Mouse (Mus musculus): ENCODE measurements around the gene Rnf157.
"Not testable (repeated sequence)": the region's sequence is repeated elsewhere in the genome, so short reads cannot be mapped to it uniquely, and the experiment has no call there.

Rnf157 gene

DNA sequence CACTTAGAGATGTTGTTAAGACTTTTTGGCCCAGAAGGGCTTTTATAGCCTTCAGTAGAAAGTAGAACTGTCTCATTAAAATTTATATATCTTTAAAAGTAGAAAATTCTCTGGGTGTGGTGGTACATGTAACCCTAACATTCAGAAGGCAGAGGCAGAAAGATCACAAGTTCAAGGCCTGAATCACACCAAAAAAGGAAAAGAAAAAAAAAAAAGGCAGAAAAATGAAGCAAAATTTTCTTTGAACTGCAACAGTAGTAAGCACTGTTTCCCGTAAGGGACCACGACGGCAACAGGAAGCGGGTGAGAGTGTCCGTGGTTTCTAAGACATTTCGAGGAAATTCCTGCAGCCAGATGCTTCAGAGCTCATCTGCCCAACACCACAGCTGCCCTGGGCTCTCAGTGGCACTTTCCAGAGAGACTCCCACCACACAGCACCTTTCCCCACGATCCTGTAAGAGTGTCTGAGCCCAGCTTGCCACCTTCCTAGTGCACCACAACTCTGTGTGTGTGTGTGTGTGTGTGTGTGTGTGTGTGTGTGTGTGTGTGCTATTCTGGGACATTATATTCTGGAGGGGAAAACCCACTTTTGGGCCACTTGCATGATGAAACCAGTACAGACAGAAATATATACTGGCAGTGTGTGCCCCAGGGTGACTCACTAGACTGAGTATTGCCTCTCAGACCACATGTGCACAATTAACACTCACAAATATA is 35.7 kb downstream of the Rnf157 start:
- DNase-seq = peak; percentile 55 to 65

GRCm38 (mm10) chr11:116371894-116372450 is 40.9 kb downstream of the Rnf157 start:
- no peak for DNase-seq

DNA sequence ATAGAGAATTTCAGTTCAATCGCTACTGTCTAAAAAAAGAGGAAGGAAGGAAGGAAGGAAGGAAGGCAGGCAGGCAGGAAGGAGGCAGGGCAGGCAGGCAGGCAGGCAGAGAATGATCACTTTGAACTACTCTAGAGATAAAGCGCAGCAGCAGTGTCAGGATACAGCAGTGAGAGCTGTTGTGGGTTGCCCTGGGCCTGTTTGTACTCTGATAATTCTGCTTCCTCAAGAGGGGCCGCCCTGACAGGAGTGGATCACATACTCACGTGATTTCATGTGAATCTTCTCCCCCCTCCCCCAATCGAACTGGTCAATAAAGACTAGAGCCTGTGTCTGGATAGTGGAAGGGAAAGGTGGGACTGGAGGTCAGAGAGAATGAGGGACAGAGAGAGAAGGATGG is 43.2 kb downstream of the Rnf157 start:
- DNase-seq = peak; percentile 32 to 57

- DNase-seq = peak; percentile 23 to 48
Measured at GRCm38 (mm10) chr11:116369051-116369450, 43.8 kb downstream of the Rnf157 start.

- DNase-seq = peak; percentile 92 to 94
Measured at GRCm38 (mm10) chr11:116368116-116368515, 44.7 kb downstream of the Rnf157 start.

DNA sequence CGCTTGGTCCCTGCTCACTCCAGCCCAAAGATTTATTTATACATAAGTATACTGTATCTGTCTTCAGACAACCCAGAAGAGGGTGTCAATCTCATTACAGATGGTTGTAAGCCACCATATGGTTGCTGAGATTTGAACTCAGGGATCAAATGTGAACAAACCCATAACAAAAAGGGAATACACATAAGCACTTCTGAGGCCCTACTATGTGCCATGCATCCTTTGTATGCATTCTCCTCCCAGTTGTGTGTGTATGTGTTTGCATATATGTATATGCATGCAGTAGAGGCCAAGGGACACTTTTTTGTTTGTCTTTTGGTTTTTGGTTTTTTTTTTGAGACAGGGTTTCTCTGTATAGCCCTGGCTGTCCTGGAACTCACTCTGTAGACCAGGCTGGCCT is 46.2 kb downstream of the Rnf157 start:
- DNase-seq = no peak

GRCm38 (mm10) chr11:116366124-116366523 is 46.7 kb downstream of the Rnf157 start:
- DNase-seq = no peak

DNA sequence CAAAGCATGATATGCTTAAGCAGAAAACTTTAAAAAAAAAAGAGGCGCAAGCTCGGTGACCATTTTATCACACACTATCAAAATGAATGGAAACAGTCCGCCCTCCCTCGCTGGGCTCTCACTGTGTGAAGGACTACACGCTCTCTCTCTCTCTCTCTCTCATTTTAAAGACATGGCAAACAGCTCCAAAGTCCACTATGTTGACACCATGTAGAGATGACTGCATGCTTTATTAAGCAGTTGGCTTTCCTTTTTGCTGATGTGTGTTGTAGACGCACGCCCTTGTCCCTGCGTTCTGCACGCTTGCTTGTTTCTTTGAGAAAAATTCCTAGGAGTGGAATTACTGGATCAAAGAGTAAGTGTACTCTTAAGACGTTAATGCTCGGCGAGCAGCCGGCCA is 47.4 kb downstream of the Rnf157 start:
- DNase-seq = no peak

- peak; percentile 60 to 65 for DNase-seq
Measured at GRCm38 (mm10) chr11:116362015-116362414, 50.8 kb downstream of the Rnf157 start.

- DNase-seq = not testable (repeated sequence)
Measured at GRCm38 (mm10) chr11:116360915-116361314, 51.9 kb downstream of the Rnf157 start.

GRCm38 (mm10) chr11:116359652-116360051 is 53.2 kb downstream of the Rnf157 start:
- peak in 1 of 2 experiments; percentile 57 for DNase-seq

DNA sequence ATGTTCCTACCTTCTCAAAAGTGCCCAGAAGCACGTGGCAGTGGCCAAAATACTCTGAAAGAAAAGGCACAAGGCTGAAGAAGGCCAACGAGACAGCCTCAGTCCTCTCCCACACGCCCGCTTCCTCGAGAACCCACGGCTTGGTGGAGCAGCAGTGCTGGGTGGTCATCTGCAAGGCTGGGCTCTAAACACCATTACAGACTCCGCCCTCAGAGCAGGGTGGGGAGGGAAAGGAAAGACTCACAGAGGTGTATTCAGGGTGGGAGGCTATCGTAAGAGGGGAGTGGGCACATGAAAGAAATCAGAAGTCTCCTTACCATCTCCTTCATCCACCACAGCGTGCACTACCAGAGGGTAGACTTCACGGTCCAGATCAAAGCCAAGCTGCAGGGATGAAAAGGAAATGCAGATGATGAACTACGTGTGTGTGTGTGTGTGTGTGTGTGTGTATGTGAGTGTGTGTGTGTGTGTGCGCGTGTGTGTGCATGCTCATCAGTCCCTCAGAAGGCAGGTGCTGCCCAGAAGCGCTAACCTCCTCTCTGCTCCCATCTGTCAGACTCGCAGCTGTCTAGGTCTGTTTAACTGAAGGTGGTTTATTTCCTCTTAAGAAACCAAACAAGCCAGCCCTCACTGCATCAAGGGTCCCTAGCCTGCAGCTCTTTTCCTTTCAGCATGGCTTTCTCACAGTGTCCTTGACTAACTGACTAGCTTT is 53.8 kb downstream of the Rnf157 start:
- peak; percentile 59 to 76 for DNase-seq

DNA sequence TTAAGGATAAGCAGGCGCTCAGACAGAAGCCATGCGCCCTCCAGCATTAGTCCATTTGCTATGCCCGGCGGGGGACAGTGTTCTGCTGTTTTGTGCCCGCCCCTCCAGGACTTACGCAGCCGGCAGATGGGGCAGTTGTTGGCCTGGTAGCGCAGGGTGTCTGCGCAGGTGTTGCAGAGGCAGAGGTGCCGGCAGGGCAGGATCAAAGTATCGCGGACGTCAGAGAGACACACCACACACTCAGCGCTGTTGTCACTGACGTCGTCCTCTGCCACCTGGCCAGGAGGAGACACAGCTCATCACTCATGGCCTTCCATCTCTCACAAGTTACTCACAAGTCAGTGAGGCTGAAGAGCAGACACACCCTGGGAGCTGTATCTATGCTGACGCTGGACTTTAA is 58.3 kb downstream of the Rnf157 start:
- peak; percentile 54 to 82 for DNase-seq

GRCm38 (mm10) chr11:116353535-116353934 is 59.3 kb downstream of the Rnf157 start:
- DNase-seq = no peak

DNA sequence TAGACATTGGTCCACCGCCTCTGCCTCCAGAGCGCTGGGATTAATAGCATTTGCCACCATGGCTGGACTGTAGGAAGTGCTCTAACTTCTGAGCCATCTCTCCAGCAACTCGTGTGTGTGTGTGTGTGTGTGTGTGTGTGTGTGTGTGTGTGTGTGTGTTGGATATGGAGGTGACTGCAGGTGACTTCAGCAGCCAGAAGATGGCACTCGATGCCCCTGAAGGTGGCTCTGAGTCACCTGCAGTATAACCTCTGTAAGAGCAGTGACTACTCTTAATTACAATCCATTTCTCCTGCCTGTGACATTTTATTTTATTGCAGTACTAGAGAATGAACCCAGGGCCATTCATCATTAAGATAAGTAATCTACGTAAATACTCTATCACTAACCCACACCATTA is 61.5 kb downstream of the Rnf157 start:
- DNase-seq = no peak

GRCm38 (mm10) chr11:116347955-116348354 is 64.9 kb downstream of the Rnf157 start:
- DNase-seq = no peak

DNA sequence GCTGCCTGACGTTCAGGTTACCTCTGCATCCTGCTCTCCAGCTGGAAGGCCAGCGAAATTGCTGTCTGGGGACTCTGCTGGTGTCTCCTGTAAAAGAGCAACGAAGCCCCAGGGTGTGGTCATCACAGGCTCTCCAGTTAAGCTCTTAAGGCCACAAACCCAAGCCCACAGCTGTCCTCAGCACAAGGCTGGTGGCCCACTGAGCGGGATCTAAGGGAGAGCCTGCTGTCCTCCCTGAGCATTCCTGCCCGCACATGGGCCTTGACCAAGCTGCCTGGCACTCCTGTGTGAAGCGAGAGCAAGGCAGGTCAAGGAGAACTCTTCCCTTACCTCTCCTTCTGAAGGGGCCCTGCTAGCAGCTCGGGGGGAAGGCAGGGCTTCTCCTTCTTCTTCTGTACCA is 65.8 kb downstream of the Rnf157 start:
- no peak for DNase-seq

- DNase-seq = no peak
Measured at GRCm38 (mm10) chr11:116342069-116342791, 70.6 kb downstream of the Rnf157 start.

GRCm38 (mm10) chr11:116337531-116337930 is 75.3 kb downstream of the Rnf157 start:
- DNase-seq = no peak

GRCm38 (mm10) chr11:116337000-116337399 is 75.8 kb downstream of the Rnf157 start:
- DNase-seq = no peak

DNA sequence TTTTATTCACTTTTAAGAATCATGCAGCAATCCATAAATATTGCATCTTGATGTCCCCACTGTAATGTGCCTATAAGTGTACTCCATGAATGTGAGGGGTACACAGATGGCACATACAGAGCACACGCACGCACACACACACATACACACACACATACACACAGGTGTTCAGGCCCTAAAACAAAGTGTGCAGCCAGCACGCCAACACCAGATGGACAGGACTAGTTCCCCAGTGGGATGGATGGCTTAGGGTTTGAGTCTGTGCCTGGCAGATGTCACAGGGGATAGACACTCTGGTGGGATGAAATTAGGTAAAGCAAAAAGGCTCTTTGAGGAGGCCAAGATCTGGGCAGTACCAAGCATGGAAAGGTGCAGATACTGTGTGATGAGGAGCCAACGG is 76.4 kb downstream of the Rnf157 start:
- DNase-seq = no peak

- DNase-seq = peak; percentile 96 to 97
Measured at GRCm38 (mm10) chr11:116335244-116336036, 77.4 kb downstream of the Rnf157 start, which contains the start of gene Foxj1. Gene Foxj1 (minus strand): TSS chr11:116335399.

Measured in thymus, postnatal 36 days (tissue).